Mouse (Mus musculus): Measurements from ENCODE around the gene Cpm. TPM values are rescaled to one million over a fixed set of nuclear protein-coding genes. Genes with fewer than 3 reads are reported as not detected.

Gene Cpm
- polyA plus RNA-seq, 1 experiment from 2014 or later = 3.1 TPM

DNA sequence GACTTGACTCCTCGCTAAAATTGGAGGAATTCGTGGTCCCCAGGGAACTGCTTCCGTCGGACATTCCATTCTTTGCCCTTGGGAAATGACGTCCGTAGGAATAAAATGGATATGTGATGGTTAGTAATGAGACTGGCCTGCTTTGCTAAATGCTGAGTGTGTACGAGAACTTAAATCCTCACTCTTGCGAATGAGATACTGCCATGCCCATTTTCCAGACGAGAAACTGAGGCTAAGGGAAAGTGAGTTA, 12.8 kb downstream of the Cpm start:
- Histone ChIP-seq H3K9me3 (no peaks in the 10 kb centered on the region), H3K4me3 (no peak overlapping the region), H3K4me2 (peak overlapping the region; percentile 57), H3K27me3 (replicated peaks) (no peaks in the 10 kb centered on the region), H3K27ac (replicated peaks) (no peak overlapping the region), H3K4me1 (peaks cover 10% of the 10 kb centered on the region; the same call in 1 of the 2 replicates), H3K36me3 (no peaks in the 10 kb centered on the region), H3K9ac (no peak overlapping the region)
- 73% methylated on average over 9 of the region's 9 CpGs for WGBS
- ATAC-seq (ENCODE audit: extremely low read depth, insufficient number of reproducible peaks, low FRiP score, low TSS enrichment) = no peak

DNA sequence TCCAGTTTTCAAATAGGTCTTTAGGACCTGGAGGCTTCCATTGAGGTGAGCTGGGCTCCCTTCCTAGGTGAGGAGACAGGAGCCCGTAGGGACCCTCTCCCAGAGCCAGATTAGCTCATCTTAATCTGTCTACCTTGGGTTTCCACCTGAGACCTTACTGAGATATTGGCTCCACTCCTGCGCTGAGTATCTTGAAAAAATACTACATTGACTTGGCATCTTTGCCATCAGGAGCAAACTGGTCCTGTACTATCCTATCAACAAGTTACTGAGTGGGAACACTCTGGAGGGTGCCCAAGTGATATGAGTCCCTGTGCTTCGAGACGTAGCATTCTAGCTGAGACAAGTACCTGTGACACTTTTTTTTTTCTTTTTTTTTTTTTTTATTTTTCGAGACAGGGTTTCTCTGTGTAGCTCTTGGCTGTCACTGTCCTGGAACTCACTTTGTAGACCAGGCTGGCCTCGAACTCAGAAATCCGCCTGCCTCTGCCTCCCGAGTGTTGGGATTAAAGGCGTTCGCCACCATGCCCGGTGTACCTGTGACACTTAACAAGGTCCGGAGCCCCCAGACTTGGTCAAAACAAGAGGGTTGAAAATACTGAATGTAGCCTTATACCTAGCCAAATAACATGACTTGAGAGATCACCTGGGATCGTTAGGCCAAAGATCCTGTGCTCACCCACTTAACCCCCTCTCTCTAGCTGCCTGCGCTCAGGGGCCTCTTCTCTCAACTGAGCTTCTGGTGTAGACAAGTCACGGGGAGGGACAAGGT, 13.4 kb downstream of the Cpm start:
- Histone ChIP-seq H3K36me3 (no peaks in the 10 kb centered on the region), H3K27ac (replicated peaks) (no peak overlapping the region), H3K4me2 (no peak overlapping the region), H3K9ac (no peak overlapping the region), H3K9me3 (no peaks in the 10 kb centered on the region), H3K4me3 (no peak overlapping the region), H3K4me1 (peaks cover 10% of the 10 kb centered on the region; the same call in 1 of the 2 replicates), H3K27me3 (replicated peaks) (no peaks in the 10 kb centered on the region)
- ATAC-seq (ENCODE audit: extremely low read depth, insufficient number of reproducible peaks, low FRiP score, low TSS enrichment) = no peak
- 82% methylated on average over 15 of the region's 15 CpGs for WGBS

DNA sequence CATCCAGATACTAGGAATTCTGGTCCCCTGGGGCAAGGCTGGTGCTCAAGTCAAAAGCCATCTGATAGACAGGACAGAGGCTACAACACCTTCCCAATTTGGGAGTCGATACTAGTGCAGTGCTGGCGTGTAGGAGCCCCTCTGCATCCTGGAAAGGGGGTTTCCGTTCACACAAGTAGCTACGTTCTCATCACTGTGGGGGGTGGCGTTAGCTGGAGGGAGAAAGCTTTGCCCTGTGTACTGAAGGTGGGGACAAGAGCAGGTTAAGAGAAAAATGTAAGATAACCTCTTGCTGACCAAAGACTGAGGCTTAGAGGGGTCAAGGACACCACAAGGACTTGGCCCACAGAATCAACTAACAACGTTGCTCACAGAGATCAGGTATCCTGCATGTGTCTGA, 14.0 kb downstream of the Cpm start:
- H3K4me1 ChIP-seq = peaks cover 10% of the 10 kb centered on the region; the same call in 1 of the 2 replicates
- WGBS = 57% methylated on average over 6 of the region's 6 CpGs
- ATAC-seq (ENCODE audit: extremely low read depth, insufficient number of reproducible peaks, low FRiP score, low TSS enrichment) = no peak
- H3K9ac ChIP-seq = no peak overlapping the region
- no peaks in the 10 kb centered on the region for H3K36me3 ChIP-seq
- no peak overlapping the region for H3K27ac ChIP-seq (replicated peaks)
- H3K4me3 ChIP-seq = no peak overlapping the region
- no peak overlapping the region for H3K4me2 ChIP-seq
- H3K9me3 ChIP-seq = no peaks in the 10 kb centered on the region
- no peaks in the 10 kb centered on the region for H3K27me3 ChIP-seq (replicated peaks)

DNA sequence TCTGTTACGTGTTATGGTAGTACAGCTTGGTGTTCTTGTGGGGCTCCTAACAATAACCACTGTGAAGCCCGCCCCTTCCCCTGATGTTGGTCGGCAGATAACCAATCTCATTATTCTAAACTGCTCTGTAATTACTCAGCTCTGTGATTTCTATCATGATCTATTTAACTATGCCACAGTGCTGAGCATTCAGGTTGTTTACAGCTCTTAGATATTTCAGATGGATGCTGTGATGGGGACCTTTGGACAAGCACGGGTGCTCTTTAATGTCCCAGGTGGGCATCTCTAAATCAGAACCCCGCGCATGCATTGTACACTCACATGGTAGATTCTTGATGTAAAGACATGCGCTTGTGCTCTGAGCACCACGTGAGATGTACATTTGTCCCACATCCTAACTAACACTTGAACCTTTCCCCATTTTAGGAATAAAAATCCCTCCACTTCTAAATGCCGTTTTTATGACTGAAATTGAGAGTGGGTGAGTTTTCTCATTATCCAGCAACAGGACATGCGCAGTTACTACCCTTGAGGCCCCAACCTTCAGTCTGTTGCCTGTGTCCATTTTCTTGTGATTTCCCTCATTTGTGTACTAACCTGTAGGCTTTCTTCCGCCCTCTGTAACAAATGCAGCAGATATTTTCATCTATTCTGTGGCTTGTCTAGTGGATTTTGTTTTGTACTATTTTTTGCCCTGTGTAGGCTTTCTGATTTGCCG, 14.6 kb downstream of the Cpm start:
- no peak for ATAC-seq (ENCODE audit: extremely low read depth, insufficient number of reproducible peaks, low FRiP score, low TSS enrichment)
- H3K4me2 ChIP-seq = no peak overlapping the region
- H3K9me3 ChIP-seq = no peaks in the 10 kb centered on the region
- no peaks in the 10 kb centered on the region for H3K27me3 ChIP-seq (replicated peaks)
- H3K4me1 ChIP-seq = peaks cover 10% of the 10 kb centered on the region; the same call in 1 of the 2 replicates
- H3K9ac ChIP-seq = no peak overlapping the region
- H3K36me3 ChIP-seq = no peaks in the 10 kb centered on the region
- H3K4me3 ChIP-seq = no peak overlapping the region
- WGBS = 84% methylated on average over 12 of the region's 12 CpGs
- H3K27ac ChIP-seq (replicated peaks) = no peak overlapping the region

DNA sequence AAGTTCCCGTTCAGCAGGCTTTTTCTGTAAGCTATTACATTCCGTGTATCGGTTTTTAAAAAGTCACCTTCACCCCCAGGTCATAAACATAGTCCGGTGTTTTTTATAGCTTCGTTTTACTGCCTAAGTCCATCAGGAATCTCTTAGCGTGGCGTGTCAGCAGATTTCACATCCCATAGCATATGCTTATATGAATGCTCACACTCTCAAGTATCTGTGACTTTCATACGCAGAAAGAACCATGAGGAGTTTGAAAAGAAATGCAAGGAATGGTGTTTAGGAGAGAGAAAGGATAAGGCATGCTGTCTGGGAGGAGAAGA, 15.1 kb downstream of the Cpm start:
- Histone ChIP-seq H3K9me3 (no peaks in the 10 kb centered on the region), H3K4me2 (no peak overlapping the region), H3K27me3 (replicated peaks) (no peaks in the 10 kb centered on the region), H3K4me3 (no peak overlapping the region), H3K36me3 (no peaks in the 10 kb centered on the region), H3K27ac (replicated peaks) (no peak overlapping the region), H3K4me1 (peaks cover 10% of the 10 kb centered on the region; the same call in 1 of the 2 replicates), H3K9ac (no peak overlapping the region)
- WGBS = 79% methylated on average over 8 of the region's 8 CpGs
- no peak for ATAC-seq (ENCODE audit: extremely low read depth, insufficient number of reproducible peaks, low FRiP score, low TSS enrichment)

DNA sequence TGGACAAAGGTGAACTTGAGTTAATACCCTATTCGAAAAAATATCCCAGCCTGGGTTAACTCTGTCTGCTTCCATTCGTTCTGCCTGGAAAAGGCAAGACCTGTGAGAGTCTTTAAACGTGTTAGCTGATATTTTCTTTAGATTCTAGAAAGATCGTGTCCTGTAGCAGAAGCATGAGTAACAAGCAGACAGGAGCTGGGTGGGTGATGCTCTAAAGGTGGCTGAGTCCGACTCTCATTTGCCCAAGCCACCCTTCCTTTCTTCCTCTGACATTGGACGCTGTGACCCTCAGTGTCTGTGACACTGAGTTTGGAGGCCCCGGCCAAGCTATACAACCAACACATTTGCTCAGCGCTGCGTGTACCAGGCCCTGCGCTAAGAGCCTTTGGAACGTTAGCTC, 15.5 kb downstream of the Cpm start:
- H3K4me1 ChIP-seq = peaks cover 10% of the 10 kb centered on the region; the same call in 1 of the 2 replicates
- no peaks in the 10 kb centered on the region for H3K27me3 ChIP-seq (replicated peaks)
- H3K36me3 ChIP-seq = no peaks in the 10 kb centered on the region
- no peaks in the 10 kb centered on the region for H3K9me3 ChIP-seq
- H3K4me2 ChIP-seq = no peak overlapping the region
- H3K4me3 ChIP-seq = no peak overlapping the region
- no peak for ATAC-seq (ENCODE audit: extremely low read depth, insufficient number of reproducible peaks, low FRiP score, low TSS enrichment)
- H3K27ac ChIP-seq (replicated peaks) = no peak overlapping the region
- 82% methylated on average over 11 of the region's 11 CpGs for WGBS
- no peak overlapping the region for H3K9ac ChIP-seq

DNA sequence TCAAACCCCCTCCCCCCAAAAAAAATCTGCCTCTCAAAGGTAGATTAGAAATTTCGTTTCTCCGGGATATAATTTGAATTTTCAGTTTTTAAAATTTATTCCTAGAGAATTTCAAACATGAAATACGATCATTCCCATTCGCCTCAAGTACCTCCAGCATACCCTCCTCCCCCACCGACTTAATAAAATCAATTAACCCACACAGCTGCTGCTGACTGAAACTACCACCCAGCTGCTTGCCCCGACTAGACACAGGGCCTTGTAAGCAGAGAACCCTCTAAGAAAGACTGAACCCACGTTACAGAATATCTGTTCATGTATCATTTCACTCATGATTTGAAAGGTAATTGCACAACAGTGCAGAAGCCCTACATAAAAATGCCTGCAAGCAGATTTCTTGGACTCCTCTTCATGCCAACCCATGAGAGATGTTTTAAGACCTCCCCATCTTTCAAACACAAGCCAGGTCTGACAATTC, 16.2 kb downstream of the Cpm start:
- Histone ChIP-seq H3K27me3 (replicated peaks) (no peaks in the 10 kb centered on the region), H3K4me3 (no peak overlapping the region), H3K9me3 (no peaks in the 10 kb centered on the region), H3K27ac (replicated peaks) (no peak overlapping the region), H3K36me3 (no peaks in the 10 kb centered on the region), H3K4me1 (peaks cover 5% of the 10 kb centered on the region; the same call in 1 of the 2 replicates), H3K4me2 (no peak overlapping the region), H3K9ac (no peak overlapping the region)
- 85% methylated on average over 7 of the region's 7 CpGs for WGBS
- no peak for ATAC-seq (ENCODE audit: extremely low read depth, insufficient number of reproducible peaks, low FRiP score, low TSS enrichment)

DNA sequence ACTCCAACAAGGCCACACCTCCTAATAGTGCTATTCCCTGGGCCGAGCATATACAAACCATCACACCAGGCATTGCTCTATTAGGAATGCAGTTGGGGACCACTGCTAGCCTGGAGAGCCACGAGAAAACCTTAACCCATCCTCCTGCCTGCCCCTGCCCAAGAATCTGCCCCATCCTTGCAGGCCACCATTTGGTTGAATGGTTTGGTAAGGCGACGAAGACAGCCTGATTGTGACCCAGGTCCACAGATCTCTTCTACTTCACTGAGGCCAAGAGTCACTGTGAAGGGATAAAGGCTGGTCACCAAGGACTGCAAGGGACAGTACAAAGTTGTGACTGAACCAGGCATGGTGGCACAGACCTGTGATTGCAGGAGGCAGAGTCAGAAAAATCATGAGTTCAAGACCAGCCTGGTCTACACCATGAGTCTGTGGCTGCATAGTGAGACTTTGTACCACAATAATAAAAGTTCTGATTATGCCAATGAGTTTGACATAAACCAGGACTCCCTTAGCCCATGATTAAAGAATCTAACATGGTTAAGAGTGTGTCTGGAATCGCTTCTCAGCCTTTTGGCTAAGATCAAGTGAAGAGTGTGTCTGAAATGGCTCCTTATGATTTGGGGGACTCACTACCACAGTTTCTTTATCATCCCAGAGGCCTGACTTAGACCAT, 17.3 kb downstream of the Cpm start:
- Histone ChIP-seq H3K27ac (replicated peaks) (no peak overlapping the region), H3K4me1 (peaks cover 2% of the 10 kb centered on the region; the same call in 1 of the 2 replicates), H3K36me3 (no peaks in the 10 kb centered on the region), H3K4me2 (no peak overlapping the region), H3K27me3 (replicated peaks) (no peaks in the 10 kb centered on the region), H3K4me3 (no peak overlapping the region), H3K9ac (no peak overlapping the region), H3K9me3 (no peaks in the 10 kb centered on the region)
- no peak for ATAC-seq (ENCODE audit: extremely low read depth, insufficient number of reproducible peaks, low FRiP score, low TSS enrichment)
- WGBS = 78% methylated on average over 5 of the region's 5 CpGs

DNA sequence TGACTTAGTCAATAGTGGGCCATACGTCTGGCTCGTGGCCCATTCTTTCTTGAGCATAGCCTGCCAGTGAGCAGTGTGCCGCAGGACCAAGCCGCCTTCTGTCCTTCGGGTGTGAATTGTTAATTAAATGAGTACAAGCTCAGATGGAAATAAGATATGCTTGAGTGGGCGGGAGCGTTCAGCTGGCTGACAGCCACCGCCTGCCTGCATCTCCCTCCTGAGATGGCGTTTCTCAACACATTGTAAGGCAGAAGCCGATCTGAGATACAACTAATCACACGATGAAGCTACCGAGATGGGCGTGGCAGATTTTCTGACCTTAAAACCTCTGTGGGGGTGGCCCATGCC, 17.8 kb downstream of the Cpm start:
- 81% methylated on average over 13 of the region's 13 CpGs for WGBS
- no peak for ATAC-seq (ENCODE audit: extremely low read depth, insufficient number of reproducible peaks, low FRiP score, low TSS enrichment)
- Histone ChIP-seq H3K27ac (replicated peaks) (no peak overlapping the region), H3K27me3 (replicated peaks) (no peaks in the 10 kb centered on the region), H3K36me3 (no peaks in the 10 kb centered on the region), H3K9ac (no peak overlapping the region), H3K4me1 (no peaks in the 10 kb centered on the region), H3K4me3 (no peak overlapping the region), H3K9me3 (no peaks in the 10 kb centered on the region), H3K4me2 (no peak overlapping the region)

DNA sequence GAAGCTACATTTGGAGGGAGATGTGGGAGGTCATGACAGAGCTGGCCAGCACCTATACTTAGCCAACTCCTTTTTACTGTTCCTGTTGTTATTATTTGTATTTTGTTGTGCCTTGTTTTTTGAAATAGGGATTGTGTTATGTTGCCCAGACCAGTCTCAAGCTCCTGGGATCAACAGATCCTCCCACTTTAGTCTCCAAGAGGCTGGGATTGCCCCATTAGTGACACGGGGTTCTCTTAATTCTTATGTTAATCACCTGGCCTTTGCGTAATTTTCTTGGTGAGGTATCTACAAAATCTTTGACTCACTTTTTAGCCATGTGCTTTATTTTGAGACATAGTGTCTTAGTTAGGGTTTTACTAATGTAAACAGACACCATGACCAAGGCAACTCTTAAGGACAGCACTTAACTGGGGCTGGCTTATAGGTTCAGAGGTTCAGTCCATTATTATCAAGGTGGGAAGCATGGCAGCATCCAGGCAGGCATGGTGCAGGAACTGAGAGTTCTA, 18.7 kb downstream of the Cpm start:
- Histone ChIP-seq H3K27ac (replicated peaks) (no peak overlapping the region), H3K9me3 (no peaks in the 10 kb centered on the region), H3K36me3 (no peaks in the 10 kb centered on the region), H3K4me2 (no peak overlapping the region), H3K9ac (no peak overlapping the region), H3K4me3 (no peak overlapping the region), H3K27me3 (replicated peaks) (no peaks in the 10 kb centered on the region), H3K4me1 (no peaks in the 10 kb centered on the region)
- WGBS = 88% methylated on average over 2 of the region's 2 CpGs
- no peak for ATAC-seq (ENCODE audit: extremely low read depth, insufficient number of reproducible peaks, low FRiP score, low TSS enrichment)

DNA sequence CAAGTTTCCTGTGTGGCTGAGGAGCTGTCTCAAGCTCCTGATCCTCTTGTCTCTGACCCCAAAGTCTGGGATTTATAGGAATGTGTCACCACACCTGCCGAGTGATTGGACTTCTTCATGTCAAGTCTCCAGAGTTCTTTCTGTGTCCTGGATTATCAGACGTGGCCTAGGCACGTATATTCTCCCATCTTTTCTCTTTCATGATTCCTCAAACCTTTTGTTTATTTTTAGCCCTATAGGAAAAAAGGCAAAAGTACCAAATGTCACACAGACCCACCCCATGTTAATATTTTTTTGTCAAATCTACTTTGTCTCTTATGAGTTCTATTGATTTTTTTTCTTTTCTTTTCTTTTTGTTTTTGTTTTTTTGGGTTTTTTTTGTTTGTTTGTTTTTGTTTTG, 19.3 kb downstream of the Cpm start:
- ATAC-seq (ENCODE audit: extremely low read depth, insufficient number of reproducible peaks, low FRiP score, low TSS enrichment) = no peak
- Histone ChIP-seq H3K4me1 (no peaks in the 10 kb centered on the region), H3K9me3 (no peaks in the 10 kb centered on the region), H3K36me3 (no peaks in the 10 kb centered on the region), H3K4me2 (no peak overlapping the region), H3K4me3 (no peak overlapping the region), H3K27me3 (replicated peaks) (no peaks in the 10 kb centered on the region), H3K9ac (no peak overlapping the region), H3K27ac (replicated peaks) (no peak overlapping the region)
- 74% methylated on average over 3 of the region's 3 CpGs for WGBS

All from heart, embryonic 13.5 days (tissue).